Mouse (Mus musculus): ENCODE data around the gene Efcab9.

The Efcab9 gene

DNA sequence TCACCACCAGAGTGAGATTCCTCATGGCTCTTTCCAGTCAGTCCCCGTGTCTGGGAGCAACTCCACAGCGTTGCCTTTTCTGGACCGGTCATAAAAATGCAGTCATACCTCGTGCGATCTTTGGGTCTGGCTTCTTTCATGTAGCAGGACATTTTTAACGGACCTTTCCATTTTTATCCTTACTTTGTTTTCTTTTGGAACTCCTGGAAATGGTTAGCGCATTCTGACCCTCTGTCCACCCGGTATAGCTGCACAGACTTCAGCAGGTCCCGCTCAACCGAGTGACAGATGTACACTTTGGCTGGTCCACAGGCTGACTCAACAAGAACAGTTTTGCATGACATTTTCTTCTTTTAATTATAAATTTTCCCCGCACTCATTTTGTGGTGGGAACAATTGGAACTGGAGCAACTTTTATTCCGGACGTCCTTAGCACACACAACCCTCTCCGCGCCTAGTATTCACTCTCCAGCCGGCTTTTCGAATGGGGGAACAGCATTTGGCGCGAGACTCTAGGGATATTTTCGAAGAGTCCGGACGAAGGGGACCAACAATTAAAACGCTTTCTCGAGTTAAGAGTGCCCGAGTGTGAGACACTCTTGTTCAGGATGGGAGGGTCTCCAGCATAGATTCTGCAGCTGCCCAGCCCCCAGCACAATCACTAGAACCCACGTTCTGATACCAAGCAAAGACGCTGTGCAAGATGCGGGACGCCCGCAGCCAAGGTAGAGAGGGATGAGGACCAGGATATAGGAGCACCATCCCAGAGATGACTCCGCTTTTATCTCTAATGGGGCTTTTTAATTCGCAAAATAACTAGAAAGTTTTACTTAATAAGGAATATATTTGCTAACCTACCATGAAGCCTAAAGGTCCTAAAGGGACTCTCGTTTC lies at the start of gene Efcab9:
Gene Efcab9, minus strand, starts transcription at position 211 of the 894 bp plus-strand sequence.
- DNase-seq (ENCODE audit: low spot score) = no peak

DNA sequence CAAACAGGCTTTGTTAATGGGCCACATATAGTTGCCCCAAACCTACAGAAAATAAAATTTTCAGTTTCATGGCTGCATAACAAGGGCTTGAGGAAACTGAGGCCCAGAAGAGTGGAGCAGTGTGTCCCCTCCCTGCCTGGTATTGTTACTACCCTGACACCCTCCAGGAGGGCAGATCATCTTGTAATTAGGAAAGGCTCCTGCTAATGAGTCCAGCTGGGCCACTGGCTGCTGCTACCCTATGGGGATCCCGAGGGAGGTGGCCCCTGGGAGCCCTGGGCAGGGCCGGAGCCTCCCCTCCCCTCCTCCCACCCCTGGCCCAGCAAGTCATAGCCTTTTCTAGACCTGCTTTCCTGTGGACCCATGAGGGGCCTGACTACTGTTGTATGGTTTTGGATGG lies 49.1 kb upstream of the Efcab9 start:
- DNase-seq (ENCODE audit: low spot score) = no peak

DNA sequence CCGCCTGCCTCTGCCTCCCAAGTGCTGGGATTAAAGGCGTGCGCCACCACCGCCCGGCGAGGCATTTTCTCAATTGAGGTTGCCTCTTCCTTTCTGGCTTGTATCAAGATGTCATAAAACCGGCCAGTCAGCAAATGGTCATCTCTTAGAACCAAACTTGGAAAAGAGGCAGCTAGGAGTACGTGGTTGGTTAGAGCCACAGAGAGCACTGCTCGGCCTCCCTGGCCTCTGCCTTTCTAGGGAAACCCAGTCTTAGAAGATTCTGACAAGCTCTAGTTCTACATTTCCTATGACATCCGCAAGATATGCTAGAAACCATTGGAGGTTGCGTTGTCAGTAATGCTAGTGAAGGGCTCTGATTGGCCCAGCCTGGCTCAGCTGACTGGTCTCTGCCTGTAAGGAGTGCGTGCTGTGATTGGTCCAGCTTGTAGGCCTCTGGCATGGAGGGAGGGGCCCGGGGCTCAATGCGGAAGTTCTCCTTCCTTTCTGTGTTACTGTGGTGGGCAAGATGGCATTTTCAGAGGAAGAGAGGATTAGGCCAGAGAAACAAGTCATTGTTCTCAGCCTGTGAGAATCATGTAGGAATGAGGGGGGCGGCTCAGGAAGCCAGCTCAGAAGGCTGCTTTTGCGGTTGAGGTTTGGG lies 48.5 kb upstream of the Efcab9 start:
- no peak for DNase-seq (ENCODE audit: low spot score)

DNA sequence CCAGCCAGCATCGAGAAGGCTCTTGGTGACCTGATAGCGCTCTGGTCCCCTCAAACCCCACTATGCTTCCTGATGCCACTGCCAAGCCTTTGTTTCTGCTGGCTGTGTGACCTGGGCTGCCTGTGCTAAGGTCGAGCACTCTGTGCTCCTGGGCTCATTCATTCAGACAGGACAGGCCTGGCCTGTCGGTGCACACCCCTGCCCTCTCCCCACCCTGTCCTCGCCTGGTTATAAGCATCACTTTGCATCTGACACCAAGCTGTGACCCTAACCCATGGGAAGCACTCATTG lies 44.8 kb upstream of the Efcab9 start:
- DNase-seq (ENCODE audit: low spot score) = no peak

DNA sequence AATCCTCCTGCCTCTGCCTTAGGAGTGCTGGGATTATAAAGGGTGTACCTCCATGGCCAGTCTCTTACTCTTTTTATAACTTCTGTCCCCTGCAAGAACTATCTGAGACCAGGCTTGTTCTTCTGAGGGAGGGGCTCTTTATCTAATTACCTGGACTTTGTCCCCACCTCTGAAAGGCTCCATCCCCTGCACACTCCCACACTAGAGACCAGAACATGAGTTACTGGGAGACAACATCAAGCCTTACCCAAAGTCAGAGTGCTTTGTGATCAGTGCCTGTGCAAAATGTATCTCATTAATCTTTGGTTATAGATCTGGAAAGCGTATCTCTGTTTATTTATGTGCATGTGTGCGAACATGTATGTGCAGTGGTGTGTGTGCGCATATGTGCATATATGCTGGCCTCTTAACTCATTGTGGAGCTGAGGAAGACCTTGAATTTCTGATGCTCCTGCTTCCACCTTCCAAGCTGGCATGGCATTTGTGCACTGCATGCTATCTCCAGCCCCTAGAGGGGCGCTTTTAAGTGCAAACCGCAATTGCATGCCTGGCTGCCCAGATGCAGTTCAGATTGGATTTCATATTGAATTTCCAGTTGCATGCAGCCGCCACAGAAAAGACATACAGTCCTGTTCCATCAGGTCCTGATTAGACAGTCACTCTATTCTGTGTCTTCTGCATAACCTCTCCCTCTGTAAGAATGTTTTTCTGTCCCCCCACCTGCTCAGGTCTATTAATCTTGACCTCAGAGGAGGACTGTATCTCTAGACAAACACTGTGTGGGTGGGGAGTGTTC lies 44.3 kb upstream of the Efcab9 start:
- DNase-seq (ENCODE audit: low spot score) = no peak

DNA sequence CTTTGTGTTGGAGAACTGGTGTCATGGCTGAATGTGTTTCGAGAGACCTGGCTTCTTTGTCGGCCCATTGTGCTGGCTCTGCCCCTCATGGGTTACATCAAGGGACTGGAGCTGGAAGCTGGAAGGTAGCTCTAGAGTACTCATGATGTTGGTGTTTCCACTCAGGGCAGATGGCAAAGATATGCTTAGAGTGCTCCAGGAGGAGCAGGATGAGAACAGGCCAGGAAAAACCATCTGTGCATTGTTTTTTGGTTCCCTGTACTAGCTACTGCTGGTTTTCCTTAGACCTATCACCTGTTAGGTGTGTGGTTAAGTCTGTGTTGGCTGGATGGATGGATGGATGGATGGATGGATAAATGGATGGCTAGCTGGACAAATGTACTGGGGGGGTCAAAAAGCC lies 41.8 kb upstream of the Efcab9 start:
- no peak for DNase-seq (ENCODE audit: low spot score)

DNA sequence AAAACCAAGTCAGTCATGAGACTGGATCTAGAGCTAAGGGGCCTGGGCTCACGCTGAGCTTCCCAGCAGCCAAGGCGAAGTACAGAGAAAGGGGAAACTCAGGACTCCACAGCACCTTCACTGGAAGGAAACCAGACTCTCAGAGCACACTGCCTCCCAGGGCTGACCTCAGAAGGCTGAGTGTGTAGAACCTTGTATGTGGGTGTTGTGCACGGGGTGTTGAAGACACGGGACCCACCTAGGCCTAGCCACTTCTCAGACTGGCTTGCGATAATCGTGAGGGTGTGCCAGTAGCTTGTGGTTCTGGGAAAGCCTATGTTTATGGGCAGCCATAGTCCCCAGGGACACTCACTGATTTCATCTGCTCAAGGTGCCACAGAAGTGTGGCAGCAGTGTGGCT lies 39.2 kb upstream of the Efcab9 start:
- no peak for DNase-seq (ENCODE audit: low spot score)

DNA sequence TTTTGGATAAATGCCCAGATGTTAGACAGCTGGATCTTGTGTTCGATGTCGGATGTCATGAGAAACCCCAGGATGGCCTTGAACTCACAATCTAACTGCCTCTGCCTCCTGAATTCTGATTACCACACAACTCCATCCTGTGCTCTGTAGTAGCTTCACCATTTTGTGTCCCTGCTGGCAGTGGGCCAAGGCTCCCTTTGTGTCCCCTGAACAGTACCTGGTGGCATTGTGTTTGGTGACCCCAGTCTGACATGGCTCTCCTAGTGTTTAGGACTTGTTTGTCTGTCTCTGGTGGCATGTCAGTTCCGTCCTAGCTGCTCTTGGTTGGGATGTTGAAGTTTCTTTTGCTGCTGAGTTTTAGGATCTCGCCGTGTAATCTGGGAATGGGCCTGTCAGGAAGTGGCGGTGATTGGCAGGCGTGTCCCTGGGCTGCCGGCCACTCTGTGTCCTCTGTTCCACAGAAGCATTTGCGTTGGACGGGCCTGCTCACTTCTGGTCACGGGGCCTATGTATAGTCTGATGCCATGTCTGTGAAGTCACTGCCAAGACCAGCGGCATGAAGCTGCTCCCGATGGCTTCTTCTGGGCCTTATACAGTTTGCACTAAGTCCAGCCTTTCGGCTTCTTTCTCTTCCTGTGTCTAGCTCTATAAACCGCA lies 36.9 kb upstream of the Efcab9 start:
- no peak for DNase-seq (ENCODE audit: low spot score)

DNA sequence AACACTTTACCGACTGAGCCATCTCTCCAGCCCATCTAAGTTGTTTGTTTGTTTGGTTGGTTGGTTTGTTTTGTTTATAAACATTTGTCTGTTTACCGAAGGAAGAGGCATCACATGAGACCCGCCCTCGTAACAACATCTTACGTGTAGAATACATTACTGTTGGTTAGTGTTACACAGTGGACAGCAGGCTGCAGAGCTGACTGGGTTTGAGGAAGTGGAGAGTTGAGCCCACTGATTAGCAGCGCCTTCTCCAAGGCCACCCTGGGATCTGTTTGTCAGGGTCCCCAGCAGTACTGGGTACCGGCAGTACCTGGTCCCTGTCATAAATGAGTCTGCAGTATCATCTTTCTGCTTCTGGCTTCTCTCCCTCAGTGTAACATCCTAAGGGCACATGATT lies 36.2 kb upstream of the Efcab9 start:
- no peak for DNase-seq (ENCODE audit: low spot score)

DNA sequence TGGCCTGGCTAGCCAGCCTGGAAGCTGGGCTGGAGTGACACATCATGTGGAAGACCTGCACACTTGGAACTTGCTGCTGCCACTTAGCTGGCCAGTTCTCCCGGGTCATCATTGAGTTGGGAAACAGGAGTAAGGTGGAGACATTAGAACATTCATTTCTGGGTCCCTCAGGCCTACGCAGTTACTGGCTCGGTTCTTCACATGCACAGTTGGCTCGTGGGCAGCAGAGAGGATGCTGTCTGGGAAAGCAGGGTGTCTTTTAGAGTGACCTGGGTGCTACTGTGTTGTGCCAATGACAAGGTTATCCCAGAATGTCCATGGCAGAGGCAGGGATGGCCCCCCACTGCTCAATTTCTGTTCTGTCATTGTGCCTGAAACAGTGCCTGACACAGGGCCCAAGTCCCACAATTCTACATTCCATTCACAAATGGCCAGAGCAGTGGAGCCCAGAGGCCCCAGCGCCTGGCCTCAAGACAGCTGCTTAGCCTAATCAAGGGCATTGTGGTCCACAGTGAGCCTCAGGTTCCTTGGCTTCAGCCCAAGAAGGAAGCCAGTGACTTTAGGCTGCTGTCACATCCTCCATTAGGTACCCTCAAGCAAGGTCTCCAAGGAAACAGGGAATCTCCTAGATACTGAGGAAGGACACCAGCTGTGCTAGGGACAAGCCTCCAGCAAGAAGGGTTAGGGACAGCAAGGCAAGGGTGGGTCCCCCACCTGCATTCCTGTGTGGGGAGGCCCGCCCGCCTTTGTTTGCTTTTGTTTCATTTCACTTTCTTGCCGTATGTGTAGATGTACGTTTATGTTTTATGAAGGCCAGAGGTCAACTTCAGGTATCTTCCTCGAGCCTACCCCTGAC lies 35.3 kb upstream of the Efcab9 start:
- no peak for DNase-seq (ENCODE audit: low spot score)

DNA sequence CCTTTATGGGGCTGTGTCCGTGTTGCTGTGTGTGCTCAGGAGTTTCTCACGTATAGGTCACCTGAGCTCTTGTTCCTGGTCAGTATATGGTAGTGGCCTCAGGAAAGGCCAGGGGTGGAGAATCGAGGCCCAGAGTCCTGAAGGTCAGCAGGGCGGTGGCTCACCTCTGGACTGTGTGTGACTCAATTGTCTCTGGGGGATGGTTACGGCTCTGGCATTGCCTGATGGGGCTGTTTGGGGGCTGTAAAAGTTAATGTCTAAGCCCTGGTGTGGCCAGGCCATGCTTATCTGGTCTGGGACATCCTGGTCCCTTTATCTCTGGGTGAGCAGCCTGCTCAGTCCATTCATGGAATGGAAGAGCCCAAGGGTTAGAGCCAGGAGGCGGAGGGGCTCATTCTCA lies 34.3 kb upstream of the Efcab9 start:
- peak; percentile 92 for DNase-seq (ENCODE audit: low spot score)

DNA sequence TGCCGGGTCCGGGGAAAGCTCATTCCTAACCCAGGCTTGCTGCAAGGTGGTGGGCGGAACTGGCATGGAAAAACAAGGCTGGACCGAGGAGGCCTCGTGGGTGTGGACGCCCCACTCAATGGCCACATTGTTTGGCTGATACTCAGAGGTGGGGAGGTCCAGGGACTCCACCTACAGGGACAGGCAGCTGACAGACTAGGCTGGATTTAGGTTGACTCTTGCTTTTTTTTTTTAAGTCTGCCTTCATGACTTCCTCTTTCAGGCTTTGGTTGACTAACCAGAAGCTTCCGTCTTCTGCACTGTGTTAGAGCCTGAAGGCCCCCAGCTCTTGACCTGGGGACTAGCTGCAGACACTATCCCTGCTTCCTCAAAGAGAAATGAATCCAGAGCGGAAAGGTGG lies 33.2 kb upstream of the Efcab9 start:
- DNase-seq (ENCODE audit: low spot score) = peak; percentile 23

DNA sequence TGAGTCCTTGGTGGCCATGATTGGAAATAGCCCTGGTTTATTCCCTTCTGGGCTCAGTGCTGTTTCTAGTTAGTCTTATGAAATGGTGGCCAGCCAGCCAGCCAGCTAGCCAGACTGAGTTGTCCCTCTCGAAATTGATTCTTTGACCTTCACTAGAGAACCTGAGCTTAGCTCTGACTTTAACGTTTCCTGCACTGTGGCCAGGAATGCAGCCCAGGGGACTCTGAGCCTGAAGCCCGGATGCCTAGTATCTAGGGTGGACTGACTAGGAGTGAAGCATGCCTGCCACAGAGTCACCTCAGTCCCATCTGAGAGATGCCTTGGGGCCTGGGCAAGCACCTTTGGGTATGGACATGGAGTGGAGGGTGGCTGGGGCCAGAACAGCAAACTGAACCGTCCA lies 32.7 kb upstream of the Efcab9 start:
- peak; percentile 31 for DNase-seq (ENCODE audit: low spot score)

DNA sequence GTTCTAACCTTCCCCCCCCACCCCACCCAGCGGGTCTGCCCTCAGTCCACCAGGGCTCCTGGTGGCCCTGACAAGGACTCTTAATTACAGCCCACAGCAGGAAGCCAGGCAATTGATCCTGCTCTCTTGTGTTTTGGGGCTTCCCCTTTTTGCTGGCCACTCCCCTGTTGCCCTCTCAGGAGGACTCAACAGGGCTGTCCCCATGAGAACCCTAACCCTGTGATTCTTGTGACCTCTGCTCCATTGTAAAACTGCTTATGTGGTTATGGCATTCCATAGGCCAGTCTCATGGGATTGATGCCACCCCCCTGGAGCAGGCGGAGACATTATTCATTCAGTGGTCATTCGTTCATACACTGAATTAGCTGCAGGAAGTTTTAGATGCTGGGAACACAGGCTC lies 31.8 kb upstream of the Efcab9 start:
- no peak for DNase-seq (ENCODE audit: low spot score)

DNA sequence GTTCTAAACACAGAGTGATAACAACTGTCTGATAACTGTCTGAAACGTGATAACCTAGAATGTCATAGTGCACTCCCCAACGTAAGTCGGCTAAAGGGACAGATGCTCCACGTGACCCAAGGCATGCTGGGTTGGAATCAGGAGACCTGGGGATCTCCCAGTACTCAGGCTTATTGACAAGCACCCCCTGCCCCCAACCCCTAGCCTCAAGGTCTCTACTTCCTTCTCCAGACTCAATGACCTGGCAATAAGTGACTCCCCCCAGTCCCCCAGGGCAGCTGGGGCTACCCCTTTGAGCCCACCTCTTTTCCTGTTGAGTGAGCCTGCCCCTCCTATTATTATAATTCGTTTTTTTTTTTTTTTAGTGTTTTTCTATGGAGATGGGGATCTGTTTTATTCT lies 30.8 kb upstream of the Efcab9 start:
- no peak for DNase-seq (ENCODE audit: low spot score)

DNA sequence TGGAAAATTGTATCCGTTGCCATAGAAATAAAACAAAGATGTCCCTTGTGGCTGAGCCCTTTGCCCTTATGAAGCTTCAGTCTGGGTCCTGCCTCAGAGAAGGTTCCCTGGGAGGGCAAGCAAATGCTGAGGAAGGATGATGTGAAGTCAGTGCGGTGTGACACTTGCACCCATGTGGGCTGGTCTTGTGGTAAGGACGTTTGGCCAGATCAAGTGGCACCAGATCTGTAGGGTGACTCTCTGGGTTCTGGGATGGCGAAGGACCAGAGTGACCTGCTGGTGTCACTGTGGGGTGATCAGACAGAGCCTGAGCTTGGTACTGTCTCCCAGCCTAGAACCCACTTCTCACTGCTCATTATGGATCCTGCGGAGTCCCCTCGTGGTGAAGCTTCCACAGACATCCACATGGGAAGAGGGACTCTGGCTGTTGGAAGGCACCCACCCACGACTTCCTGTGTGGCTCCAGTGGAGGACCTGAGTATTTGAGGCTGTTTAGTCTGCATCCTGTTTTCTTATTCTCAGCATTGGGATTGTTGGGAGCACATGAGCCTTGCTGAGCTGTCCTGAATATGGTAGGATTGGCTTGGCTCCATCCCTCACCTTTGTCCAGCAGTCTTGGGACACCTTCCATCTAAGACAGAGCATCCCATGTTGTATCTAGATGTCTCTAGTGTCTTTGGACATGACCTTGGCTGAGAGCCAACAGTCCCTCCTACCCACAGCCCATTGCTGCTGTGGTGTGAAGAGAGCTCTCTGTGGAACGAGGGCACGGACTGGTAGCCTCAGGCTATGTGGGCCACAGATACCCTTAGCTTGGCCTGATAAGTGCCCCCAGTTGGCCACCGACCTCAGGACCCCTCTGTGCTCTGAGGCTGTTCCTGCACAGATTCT lies 29.8 kb upstream of the Efcab9 start:
- DNase-seq (ENCODE audit: low spot score) = no peak

DNA sequence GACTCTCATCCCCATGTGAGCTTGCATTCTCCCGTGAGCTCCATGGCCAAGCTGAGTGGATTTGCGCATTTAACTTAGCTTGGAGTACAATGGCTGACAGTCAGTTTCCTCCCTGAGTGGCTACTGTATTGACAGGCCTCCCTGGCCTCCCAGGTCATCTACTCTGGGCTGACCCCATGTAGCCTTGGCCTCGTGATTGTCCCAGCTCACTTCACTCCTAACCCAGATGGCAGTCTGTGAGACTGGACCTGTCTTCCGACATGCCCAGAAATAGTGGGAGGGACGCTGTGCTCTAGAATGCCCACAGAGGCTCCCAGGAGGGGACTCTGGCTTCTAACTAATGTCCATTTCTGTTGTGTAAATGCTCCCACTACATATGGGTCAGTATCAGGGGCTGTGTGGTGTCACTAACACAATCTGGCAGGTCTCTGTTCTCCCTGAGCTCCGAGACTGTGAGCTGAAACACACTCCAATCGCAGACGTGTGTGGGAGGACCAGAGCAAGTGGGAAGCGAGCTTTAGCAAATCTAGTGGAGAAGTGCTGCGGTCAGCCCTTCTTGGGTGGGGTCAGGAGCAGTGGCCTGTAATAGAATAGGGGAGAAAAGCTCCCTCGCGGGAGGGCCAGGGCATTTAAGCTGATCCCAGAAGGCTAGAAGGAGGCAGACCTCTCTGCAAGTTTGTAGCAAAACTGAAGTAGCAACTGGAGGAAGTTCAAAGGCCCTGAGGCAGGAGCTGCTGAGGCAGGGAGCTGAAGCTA lies 28.3 kb upstream of the Efcab9 start:
- no peak for DNase-seq (ENCODE audit: low spot score)

DNA sequence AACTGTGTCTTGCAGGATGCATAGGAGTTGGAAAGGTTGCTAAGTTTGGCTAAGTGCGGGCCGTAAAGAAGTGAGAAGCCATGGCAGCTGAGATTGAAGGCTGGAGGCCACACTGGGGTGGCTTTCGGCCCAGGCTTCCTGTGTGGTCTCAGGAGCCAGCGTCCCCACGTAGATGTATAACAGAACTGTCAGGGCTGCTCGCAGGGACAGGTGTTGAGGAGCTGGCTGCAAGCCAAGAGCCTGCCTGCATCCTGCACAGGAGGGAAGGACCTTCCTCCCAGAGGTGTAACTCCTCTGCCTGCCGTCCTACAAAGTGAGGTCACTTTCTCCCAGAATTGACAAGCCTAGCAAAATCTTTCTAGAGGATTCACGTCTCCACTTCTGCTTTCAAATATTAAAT lies 26.8 kb upstream of the Efcab9 start:
- peak; percentile 67 for DNase-seq (ENCODE audit: low spot score)

DNA sequence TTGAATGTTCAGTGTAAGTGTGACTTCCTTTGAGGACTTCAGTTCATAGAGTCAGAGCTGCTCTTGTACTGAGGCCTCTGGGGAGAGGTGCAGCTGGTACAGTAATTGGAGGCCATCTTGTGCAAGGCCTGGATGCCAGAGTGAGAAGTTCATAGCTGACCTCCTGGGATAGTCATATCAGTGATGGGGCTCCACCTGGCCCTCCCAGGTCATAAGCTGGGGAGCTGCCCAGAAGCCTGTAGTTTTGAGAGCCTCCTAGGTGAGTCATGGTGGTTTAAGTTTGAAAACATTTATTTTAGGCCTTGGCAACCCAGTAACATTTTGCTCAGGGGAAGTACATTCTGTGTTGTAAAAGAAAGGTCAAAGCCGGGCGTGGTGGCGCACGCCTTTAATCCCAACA lies 26.1 kb upstream of the Efcab9 start:
- DNase-seq (ENCODE audit: low spot score) = no peak
